Mouse (Mus musculus) urinary bladder, postnatal 36 days (tissue): ENCODE measurements around the gene Kat5.

Experiments
- DNase-seq, 2 experiments: peaks; one replicate each; pipeline ENCODE4 v3.0.0; 2022; ENCODE audit warnings: low spot score in 2 of 2, mixed read lengths in 1 of 2

The Kat5 gene

DNA sequence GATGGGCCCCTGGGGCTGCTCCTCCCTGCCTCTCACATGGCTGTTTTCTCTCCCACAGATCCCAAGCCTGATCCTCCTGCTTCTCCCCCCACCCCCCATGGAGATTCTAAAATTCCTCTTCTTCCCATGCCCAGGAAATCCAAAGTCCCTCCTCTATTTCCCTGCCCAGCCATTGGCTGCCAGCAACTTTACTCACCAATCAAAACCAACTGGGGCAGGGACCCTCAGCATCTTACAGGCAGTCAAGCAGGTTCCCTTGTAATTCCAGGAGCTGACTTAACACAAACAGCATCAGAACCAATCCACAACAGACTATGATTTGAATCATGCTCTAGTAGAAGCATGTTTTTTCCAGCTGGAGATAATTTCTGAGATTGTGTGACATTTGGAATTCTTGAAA is 19.9 kb upstream of the Kat5 start:
- DNase-seq, result no peak

DNA sequence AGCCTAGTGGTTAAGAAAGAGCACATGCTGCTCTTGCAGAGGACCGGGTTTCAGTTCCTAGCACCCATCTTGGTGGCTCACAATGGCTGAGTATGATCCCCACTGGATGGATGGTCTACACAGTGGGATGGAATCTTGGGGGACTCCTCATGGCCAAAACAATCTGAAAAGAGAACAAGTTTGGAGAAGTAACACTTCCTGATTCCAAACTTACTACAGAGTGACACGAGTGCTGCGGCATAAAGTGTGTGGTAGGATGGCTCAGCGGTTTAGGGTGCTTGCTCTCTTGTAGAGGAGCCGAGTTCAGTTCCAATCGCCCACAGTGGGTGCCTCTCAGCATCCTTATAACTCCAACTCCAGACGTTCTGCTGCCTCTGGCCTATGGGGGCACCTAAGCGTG is 15.3 kb upstream of the Kat5 start:
- DNase-seq, result no peak

DNA sequence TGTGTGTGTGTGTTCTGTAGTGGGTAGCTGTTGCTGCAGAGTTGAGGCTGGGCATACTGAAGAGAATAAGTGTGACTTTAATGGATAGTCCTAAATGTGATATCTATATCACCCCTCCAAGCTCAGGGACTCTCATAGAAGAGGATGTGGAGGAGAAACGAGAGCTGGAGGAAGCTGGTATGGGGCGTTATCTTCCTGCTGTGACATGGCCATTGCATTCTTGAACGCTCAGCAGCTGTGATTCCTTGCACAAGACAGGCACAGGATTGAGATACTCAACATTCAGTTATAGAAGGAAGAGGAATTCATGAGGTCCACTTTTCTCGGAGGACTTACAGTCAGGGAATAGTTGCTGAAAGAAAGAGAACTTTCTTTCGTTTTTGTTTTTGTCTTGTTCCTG is 11.8 kb upstream of the Kat5 start:
- DNase-seq, result no peak

DNA sequence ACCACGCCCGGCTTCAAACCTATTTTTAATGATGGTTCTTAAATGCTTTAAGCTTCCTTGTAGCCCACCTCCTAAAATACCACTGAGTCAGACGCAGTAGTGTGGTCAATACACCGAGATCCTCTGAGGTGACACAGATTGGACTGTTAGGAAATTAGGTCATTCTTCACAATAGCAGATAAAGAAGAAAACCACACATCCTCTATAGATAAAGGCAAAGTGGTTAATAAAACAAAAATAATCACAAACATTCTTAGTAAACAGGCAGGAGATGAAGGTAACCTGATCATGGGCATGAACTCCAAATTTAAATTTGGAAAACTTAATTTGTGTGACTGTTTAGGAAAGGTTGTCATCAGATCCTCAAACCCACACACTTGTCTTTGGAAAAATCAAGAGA is 10.0 kb upstream of the Kat5 start:
- no peak for DNase-seq

DNA sequence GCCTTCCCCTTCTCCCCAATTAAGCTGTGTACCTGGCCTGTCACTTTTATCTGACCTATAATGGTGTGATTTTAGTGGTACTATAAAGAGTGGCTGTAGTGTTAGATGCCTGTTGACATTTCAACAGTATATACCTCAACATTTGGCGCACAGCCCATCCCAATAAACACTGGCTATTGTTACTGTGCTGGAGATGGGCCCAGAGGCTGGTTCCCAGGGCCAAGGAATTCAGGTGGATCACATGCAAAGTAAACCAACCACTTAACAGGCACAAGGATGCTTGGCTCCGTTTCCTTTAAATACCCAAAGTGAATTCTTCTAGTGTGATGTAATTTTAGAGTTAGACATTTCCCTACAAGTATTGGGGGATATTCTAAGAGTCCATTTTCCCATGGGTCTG is 4.9 kb upstream of the Kat5 start:
- no peak for DNase-seq

DNA sequence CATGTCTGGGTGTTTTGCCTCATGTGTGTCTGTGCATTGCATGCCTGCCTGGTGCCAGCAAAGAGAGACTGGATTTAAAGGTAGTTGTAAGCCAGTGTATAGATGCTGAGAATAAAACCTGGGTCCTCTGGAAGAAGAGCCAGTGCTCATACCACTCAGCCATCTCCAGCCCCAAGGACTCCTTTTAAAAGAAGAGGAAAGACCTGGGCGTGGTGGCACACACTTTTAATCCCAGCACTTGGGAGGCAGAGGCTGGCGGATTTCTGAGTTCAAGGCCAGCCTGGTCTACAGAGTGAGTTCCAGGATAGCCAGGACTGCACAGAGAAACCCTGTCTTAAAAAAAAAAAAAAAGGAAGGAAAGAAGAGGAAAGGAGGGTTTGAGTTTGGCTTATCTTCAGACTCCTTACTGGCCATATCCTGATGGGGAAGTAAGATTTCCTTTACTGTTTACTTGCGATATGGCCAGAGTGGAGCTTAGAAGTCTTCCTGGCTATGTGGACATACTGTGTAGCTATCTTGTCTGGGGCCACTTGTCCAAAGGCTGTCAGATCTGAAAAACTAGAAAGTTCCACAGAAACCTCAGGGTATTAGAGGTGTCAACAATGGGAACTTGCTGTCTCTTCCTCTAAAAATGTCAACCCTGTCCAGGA is 2.9 kb upstream of the Kat5 start:
- no peak for DNase-seq

DNA sequence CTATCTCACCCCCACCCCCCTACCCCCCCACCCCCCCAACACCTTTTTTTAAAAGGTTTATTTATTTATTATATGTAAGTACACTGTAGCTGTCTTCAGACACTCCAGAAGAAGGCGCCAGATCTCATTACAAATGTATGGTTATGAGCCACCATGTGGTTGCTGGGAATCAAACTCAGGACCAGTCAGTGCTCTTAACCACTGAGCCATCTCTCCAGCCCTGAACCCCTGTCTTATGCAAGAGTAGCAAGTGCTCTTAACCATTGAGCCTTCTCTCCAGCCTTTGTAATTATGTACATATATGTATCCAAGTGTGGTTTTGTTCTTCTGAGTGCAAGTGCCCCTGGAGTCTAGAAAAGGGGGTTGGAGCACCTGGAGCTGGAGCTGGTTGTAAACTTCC is 1.9 kb upstream of the Kat5 start:
- no peak for DNase-seq

DNA sequence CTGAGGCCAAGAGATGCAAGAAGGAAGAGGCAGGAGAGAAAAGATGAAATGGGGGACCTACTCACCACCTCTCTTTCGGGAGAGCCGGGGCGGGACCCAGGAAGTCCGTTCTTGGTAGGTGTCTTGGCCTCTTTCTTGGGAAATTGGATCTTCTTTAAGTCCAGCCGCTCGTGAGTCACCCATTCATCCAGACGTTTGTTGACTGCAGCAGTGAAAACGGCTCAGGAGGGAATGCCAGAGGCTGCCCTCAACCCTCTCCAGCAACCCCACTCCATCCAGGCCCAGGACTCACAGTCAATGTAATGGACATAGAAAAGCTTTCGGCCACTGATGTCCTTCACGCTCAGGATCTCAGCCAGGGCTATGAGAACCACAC is 878 bp downstream of the Kat5 start:
- DNase-seq, result no peak

GRCm38 (mm10) chr19:5608707-5609106 is 1.3 kb downstream of the Kat5 start:
- DNase-seq, result no peak

GRCm38 (mm10) chr19:5607705-5608410 is 2.2 kb downstream of the Kat5 start:
- DNase-seq, result no peak

DNA sequence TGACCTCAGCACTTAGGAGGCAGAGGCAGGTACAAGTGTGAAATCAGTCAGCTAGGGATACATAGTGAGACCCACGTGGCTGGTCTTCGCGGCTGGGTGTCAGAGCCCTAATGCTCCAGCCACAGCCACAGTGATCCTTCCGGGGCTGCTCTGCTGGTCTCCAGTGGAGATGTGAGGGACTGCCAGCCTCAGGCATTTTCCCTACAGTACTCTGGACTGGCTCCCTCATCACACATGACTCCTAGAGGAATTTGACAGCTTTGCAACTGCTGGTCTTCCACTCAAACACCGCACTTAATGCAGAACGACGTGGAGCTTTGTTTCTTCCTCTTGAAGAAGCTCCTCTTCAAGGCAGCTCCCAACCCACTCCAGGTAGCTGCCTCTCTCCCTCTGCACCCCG is 3.8 kb downstream of the Kat5 start:
- DNase-seq, result no peak

GRCm38 (mm10) chr19:5605126-5605525 is 4.9 kb downstream of the Kat5 start:
- no peak for DNase-seq

DNA sequence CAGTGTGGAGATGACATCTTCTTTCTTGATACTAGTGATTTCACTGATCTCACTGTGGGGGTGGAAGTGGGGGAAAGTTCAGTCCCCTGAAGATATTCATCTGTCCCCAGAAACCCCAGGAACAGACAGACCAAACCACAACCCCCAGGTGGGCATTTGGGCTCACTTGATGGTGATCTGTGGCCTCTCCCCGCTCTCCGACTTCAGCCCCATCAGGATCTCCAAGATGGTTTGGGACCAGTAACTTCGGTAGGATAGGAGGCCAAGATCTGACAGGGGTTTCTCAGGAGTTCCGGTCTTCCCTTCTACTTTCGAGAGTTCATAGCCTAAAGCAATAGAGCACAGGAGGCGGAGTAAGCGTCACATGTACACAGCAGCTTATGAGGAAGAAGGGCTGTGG is 6.4 kb downstream of the Kat5 start:
- no peak for DNase-seq

GRCm38 (mm10) chr19:5601752-5602541 is 8.1 kb downstream of the Kat5 start, which contains the start of gene Rnaseh2c:
Rnaseh2c (plus strand) TSS chr19:5601873.
- peak; percentile 47 to 75 for DNase-seq

DNA sequence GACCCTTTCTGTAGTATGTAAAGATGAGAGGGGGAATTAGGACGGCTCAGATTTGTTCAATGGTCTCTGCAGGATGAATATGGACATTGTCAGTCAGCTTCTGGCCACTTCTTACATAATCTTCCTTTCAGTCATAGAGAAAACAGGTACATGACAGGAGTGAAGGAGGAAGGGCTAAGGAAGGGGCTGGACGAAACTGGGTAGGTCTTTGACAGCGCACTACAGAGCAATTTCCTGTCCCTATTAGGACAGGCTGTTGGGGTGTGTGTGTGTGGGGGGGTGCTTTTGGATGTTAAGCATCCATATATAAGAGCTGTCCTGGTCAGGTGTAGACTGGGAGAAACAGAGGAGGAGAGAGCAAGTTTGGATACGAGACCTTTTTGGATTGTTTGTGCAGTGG is 10.8 kb downstream of the Kat5 start:
- DNase-seq, result no peak

GRCm38 (mm10) chr19:5591888-5592287 is 18.1 kb downstream of the Kat5 start:
- DNase-seq, result no peak

DNA sequence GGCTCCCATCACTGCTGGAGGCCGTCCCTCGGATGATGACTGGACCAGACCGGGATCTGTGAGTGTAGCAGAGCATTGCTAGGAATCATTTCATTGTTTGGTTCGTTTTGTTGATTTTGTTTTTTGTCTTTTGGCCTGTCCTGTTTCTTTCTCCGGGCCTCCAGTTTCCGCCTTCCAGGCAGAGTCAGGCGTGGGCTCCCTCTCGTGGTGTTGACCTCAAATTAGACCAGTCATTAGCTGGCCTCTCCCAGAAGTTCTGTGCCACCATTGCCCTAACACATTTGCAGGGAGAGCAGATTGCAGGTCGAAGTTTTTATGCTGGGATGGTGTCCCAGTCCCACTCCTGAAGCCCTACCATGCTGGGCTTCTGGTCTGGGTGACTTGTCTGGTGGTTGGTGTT is 20.9 kb downstream of the Kat5 start:
- DNase-seq, result no peak

DNA sequence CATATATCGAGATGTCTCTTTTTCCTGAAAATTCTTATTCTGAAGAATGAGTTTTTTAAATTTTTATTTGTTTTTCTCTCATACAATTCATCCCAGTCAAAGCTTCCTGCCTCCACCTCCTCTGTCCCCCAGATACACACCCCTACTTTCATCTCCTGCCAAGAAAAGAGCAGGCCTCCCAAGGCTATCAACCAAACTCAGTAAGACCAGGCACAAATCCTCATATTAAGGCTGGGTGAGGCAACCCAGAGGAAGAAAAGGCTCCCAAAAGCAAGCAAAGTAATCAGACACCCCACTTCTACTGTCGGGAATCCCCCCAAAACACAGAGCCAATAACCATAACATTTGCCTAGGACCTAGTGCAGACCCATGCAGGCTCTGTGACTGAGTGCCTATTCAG is 28.0 kb downstream of the Kat5 start:
- no peak for DNase-seq

DNA sequence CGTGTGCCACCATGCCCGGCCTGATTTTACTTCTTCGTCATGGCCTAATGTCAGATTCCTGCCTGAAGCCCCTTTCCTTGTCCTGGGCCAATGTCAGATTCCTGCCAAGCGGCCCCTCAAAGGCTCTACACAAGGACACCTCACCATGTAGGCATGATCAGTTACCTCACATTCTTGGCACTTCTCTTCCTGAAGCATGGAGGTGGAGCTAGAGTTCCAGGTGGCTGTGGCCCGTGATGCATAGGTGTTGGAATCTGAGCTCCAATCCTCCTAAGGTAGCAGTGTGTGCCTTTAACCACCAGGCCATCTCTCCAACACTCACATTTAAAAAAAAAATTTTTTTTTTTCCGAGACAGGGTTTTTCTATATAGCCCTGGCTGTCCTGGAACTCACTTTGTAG is 29.3 kb downstream of the Kat5 start:
- no peak for DNase-seq

- DNase-seq, result no peak
These were observed 30.1 kb downstream of the Kat5 start for GRCm38 (mm10) chr19:5579971-5580370.

DNA sequence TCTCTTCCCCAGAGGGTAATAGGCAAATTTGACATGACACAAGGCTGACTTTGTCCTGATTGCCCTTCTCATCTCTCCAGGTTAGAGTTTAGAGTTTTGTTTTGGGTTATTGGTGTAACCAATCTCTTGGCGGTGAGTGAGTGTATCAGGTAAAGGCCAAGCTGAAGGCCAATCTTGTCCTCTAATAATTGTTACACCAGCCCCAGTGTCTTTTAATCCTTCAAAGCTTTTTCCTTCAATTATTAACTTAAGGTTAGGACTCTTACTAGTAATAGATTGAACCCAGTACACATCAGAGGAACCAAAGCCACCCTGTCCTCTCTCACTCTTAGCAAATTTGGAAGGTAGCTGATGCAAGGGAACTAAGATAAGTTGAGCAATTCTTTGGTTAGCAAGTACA is 34.7 kb downstream of the Kat5 start:
- no peak for DNase-seq

DNA sequence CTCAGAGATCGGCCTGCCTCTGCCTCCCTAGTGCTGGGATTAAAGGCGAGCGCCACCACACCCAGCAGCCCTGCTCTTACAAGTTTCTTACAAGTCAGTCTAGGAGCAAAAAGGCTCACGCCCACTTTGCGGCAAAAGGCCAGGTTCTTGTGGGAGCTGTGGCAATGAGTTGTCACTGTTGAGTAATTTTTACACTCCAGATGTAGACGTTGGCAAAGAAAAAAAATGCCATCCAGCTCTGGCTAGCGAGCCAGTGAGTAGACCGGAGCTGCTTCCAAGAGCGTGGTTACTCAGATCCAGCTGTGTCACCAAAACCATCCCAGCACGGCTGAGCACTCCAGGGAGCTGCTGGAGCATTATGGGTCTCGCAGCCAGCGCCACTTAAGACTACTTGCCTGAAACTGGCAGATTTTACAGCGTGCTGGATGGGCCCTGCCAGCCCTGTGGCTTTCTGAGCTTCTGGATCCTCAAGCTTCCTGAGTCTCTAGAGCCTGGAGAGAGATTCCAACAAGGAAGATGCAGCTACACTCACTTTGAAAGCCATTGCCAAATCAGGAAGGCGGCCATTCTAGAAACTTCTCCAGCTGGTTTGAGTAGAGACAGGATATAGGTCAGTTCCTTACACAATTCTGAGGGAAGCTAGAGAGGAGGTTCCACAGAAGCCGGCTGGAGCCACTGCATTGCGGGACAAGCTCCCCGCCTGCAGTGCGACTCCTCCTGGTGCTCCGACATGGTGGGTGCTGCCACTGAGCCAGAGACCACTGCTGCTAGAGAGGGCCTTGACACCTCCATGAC is 37.5 kb downstream of the Kat5 start:
- peak in 1 of 2 experiments; percentile 67 for DNase-seq
